Mouse (Mus musculus) thymus, postnatal 36 days (tissue): ENCODE measurements around the gene Moap1.

ENCODE experiments used
- DNase-seq, 2 experiments: peaks; one replicate each; pipeline ENCODE4 v3.0.0; 2022; ENCODE audit warnings: mixed read lengths in 2 of 2

Moap1 gene

DNA sequence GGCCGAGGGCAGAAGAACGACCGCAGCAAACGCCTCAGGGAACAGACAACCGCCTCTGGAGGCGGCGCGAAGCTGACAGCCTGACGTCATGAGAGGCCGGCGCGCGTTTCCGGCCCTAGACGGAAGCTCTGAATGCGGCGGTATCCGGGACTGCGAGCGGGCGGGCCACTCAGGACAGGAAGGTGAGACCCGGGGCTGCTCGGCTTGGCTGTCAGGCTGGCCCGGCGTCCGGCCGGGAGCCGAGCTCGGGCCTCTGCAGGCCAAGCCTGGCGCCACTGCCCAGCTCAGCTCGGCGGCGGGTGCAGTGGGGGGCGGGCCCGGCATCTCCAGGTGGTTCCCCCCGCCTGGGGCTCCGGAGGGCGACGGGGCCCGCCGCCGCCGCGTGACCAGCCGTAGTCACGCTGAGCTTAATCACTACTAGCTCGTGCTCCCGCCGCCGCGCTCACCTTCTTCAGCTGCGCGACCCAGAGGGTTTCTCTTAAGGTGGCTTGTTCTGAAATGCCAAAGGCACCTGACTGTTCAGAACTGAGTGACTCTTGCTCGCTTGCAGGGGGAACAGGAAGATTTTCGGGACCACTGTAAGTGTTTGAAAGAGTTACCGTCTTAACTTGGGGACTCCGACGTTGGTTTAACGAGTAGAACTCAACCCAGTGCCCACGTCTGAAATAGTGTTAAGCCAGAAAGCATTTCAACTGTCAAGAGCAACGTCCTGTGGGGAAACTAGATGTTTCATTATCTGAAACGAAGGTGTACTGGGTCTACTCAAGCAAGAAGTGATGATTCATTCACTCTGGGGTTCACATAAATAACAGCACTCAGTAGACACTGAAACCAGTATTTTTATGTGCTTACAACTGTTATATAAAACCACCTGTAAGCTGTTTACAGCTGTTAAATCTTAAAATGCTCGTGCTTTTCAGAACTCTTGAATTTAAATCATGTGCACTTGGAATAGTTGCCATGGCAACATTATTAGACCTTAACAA, at the start of gene Moap1, which contains the start of gene Tmem251:
Moap1 (minus strand) TSS at position 73 of the 986 bp plus-strand sequence.
Tmem251 (plus strand) TSS at position 174 of the 986 bp plus-strand sequence.
- DNase-seq, result peak; percentile 87 to 91

DNA sequence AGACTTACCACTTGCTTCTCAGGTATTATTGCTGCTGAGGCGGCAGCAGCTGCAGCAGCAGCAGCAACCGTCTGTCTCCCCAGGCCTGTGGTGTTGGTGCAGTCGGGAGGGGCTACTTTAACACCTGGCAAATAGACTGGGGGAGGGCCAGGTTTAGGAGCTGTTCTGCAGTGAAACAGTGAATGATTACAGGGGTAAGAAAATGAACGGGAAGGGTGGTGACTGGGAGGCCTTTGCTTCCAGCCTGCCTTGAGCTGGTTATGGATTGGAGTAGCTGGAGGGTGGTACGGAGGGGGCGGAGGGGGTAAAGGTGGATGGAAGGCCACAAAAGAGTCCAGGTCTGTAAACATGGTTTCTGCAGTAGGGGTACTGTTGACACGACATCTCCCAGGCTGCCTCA, 44.5 kb upstream of the Moap1 start:
- DNase-seq, result peak; percentile 62 to 85

DNA sequence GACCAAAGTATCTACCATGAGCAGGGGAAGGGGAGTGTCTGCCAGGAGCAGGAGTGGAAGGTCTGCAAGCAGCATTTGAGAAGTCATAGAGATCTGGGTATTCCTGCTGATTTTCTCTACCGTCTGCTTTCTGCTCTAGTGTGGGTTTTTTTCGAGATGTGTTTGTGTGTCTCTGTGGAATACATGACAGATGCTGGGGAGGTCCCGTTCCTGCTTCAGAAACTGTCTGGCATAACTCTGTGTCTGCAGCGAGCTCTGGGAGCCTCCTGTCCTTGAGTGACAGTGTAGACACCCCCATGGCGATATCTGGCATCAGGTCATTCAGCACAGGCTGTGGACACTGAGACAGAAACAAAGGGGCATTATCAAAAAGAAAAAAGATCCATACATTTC, 42.1 kb upstream of the Moap1 start:
- no peak for DNase-seq

DNA sequence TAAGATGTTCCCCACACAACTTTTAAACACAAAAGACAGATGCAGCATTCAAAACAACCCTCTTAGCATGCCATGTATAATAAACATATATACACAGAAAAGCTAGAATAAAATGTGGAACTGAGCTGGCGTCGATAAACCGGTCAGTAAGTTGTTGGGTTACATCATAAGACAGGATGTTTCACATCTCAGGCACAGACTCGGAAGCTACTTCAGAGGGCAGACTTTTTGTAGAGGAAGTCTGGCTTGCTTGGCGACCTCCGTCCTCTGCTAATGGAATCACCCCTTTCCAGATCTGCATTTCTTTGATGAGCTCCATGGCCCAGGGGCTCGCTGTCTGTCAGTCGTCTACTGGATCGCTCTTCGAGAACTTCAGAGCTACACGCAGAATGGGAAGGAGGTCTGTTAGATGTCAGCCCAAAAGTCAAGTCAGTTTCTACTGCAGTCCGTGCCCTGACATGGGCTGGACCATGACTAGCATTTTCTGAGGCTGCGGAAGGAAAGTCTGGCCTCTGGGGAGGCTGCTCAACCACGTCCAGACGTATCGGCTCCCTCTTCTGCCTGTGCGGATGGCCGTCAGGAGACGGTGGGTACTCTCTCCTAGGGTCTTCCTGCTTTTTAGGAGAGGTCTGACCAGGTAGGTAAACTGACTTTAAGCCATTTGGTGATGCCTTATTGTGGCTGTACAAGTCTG, 41.6 kb upstream of the Moap1 start:
- no peak for DNase-seq

DNA sequence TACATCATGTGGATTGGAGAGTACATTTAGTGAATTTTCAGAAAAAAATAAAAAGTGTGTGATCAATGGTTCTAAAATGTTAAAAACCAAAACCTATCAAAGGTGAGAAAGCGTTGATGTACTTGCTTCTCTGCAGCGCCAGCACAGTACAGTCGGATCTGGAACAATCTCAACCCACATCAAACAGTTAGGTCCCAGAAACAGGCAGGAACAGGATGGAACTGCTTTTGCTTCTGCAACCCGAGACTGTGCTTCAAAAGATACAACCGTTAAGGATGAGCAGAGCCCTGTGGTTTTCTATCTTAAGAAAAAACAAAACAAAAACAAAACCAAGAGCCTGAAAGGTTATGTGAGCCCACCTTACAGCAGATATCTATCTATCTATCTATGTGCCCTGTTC, 39.4 kb upstream of the Moap1 start:
- DNase-seq, result peak in 1 of 2 experiments; percentile 48

DNA sequence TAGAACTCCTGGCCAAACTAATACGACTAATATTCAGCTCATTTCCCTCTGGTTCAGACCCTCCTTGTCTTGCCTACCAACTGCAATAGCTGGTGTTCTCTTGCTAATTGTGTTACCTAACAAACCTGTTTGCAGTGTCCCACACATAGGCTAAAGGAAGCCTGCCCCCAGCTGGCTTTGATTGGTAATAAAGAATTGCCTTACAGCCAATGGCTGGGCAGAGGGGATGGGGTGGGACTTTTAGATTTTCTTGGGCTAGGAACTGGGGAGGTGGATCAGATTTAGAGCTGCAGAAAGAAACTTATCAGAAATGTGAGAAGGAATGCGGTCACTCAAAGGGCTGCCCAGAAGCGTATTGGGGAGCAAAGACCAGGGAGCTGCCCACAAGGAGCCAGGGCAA, 36.0 kb upstream of the Moap1 start:
- DNase-seq, result no peak

DNA sequence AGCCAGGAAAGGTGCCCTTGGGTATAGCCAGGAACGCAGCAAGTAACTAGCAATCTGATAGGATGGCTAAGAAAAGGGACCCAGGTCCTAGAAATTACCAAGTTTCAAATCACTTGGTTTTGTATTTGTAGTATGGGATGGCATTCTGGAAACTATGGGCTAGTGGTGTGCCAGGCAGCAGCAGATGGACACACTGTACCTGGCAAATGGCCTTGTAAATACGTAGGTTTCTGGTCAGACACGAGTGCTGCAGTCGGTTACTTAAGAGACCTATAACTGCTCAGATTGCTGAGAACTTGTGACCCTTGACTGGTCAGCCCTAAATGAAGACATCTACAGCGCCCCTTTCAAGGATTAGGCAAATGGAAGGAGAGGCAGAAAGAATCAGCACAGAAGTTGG, 34.7 kb upstream of the Moap1 start:
- no peak for DNase-seq

DNA sequence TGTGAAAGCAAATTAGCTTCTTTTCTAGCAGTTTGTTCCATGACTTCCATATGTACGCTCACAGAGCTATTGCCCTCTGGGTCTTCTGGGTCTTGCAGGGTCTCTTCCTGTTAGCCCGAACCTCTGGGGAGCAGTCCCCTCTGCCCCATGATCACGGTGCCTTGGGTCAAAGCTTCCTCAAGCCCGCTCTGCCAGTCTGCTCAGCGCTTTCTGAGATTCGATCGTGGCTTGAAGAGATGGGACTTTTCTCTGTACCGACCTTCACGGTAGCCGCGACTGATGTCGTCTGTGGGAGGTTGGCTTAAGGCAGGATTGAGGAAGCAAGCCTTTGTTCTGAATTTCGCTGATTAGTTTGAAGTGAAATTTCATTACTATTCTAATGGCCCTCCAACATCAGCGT, 32.6 kb upstream of the Moap1 start:
- no peak for DNase-seq

DNA sequence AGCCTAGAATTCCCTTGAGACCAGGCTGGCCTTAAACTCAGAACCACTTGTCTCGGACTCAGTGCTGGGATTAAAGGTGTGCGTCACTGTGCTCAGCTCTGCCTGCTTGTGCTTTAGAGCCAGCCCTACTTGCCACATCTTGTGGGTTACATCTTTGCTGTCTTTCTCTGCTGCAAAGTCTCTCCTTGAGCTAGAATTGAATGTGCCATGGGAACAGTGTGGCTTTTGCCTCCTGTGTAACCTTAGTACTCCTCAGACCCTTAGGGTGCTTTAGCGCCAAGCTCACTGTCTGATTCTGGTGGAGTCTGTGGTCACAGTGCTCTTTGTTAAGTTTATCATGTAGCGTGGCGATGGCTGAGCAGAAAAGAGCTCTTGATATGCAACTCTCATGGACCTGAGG, 29.2 kb upstream of the Moap1 start:
- no peak for DNase-seq

DNA sequence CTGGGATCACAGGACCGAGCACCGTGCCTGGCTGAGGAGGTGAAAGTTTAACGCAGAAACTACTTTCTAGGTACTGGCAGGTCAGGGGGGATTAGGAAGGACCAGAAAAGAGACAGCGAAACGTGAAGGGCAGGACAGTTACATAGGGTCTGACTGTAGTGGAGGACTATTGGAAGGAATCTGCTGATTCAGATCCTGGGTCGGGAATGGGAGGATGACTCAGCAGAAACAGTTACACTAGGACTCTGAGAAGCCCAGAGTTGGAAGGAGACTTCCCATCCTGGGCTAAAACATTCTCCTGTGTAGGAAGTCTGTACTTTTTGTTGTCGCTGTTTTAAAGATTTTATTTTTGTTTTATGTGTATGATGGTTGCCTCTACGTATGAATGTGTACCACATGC, 28.1 kb upstream of the Moap1 start:
- no peak for DNase-seq

DNA sequence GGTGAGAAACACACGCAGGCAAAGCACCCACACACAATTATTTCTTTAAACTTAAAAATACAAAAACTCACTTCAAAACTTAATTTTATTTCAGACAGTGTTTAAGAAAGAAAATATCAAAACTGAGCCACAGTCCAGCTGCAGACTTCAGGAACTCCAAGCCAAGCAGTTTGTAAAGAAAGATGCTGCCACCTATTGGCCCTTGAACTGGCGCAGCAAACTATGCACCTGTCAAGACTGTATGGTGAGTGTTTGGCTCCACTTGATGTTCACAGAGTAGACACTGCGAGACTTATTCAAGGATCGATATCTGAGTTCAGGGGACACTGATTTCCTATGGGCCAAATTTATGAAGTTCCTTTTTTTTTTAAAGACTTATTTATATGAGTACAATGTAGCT, 25.5 kb upstream of the Moap1 start:
- DNase-seq, result peak; percentile 50 to 56

DNA sequence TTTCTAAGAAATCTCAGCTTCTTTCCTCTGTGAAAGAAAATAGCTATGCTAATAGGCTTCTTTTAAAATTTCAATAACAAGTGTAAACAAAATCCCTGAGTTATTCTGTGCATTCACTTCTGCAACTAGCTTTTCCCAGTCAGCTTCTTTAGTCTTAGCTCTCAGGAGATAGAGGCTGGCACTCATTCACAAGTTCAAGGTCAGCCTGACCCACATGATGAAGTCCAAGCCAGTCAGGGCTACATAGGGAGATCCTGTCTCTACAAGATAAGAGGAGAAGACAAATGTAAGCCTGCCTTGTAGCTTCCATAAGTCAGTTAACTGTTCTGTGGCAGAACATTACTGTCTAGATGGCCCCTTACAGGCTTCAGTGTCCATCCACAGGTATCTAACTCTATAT, 20.2 kb upstream of the Moap1 start:
- no peak for DNase-seq

DNA sequence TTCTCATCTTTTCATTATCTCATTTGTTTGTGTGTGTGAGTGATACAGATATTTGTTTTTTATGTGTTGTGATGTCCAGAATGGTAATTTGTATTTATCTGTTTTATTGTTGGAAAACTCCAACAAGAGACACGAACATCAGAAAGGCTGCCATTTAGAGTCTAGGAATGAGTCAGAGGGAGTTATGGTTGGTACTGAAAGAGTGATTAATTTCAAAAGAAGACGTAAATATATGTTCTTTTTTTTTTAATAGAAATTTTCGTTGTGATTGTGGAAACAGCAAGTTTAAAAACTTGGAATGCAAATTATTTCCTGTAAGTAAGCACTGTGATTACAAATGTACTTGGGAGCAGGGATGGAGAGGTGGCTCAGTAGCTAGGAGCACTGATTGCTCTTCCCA, 18.2 kb upstream of the Moap1 start:
- no peak for DNase-seq

DNA sequence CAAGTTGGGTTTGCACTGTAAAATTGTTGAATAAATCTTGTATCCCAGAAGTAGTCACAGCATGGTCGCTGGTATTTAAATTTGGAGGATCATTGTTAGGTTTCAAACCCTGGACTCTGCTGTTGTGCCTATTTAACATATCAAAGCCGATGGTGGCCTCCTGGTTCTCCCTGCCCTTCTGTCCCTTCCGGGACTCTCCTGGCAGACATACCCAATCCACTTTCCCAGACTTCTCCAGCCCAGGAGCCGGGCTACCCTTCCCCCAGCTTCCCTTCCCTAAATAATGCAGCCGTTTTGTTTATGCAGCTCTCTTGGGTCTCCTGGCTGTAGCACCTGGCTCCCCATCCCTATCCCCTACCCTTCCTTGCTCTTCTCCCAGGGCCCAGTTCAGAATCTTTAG, 15.5 kb upstream of the Moap1 start:
- no peak for DNase-seq

DNA sequence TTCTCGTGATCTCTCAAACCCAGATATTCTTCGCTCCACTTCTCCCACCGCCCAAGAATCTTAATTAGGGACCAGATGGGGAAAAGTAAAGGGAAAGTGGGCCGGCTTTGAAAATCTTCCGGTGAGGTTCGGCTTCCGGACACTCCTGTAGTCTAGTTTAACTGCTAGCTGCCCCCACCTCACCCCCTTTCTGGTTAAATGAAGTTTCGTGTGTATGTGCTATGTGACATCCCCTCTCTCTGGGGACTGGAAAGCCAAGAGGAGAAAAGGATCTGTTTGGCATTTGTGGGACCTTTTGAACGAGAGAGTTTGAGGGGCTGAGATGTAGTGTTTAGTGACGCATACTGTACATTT, 14.9 kb upstream of the Moap1 start, which contains the start of gene Gm20604:
Gm20604 (minus strand) TSS at position 270 of the 354 bp plus-strand sequence.
- DNase-seq, result no peak

DNA sequence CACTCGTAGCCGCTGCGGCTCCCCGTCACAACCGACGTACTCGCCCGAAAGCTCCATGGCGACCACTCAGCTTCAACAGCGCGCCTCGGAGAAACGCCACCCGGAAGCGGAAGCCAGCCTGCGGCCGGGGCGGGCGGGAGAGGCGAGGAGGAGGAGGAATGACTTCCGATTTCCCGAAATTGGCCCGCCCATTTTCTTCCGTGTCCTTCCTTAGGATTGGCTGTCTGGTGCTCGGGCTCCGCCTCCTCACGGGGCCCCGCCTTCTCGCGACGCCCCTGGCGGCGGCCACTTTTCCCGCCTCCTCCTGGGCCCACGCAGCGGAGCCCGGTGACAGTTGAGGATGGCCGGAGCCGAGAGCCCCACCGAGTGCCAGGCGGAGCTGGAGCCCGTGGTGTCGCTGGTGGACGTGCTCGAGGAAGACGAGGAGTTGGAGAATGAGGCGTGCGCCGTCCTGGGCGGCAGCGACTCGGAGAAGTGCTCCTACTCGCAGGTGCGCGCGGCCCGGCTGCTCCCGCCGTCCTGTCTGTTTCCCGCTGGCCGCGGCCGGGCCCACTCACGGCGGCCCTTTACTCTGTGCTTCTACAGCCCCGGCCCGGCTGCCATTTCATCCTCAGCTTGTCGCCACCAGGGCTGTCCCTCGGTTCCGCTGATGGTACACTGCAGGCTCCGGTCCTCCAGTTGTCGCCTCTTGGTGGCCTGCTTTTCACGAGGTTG, 14.4 kb upstream of the Moap1 start, which contains the start of the genes Gm28051, Gon7 and Ubr7:
Gm28051 (minus strand) TSS at position 77 of the 714 bp plus-strand sequence.
Gon7 (minus strand) TSS at position 115 of the 714 bp plus-strand sequence.
Ubr7 (plus strand) TSS at position 279 of the 714 bp plus-strand sequence.
- peak; percentile 94 to 96 for DNase-seq

DNA sequence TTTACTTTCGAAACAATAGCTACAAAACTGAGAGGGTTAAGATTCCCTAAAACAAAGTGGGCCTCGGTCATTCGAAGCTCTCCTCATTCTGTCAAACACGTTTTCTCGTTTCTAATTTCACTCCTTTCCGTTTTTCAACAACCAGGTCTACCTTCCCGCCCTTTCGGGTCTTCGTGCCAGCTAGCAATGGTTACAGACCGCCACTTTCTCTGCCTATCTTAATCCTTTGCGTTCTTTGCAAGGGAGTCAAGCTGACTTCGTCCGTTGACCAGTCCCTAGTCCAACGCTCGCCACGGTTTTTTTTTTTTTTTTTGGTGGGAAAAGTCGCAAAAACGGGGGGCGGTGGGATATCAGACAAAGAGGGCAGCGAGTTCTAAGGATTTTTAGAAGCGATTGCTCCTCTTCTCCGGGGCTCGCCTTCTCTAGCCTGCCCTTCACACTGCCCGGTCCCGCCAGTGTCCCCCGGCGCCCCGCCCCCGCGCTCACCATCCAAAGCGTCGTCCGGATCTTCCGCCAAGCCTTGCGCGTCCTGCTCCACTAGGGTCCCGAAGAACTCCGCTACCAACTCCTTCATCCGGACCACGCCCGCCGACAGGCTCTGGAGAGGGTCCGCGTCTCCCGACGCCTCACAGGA, 13.7 kb upstream of the Moap1 start:
- DNase-seq, result no peak

DNA sequence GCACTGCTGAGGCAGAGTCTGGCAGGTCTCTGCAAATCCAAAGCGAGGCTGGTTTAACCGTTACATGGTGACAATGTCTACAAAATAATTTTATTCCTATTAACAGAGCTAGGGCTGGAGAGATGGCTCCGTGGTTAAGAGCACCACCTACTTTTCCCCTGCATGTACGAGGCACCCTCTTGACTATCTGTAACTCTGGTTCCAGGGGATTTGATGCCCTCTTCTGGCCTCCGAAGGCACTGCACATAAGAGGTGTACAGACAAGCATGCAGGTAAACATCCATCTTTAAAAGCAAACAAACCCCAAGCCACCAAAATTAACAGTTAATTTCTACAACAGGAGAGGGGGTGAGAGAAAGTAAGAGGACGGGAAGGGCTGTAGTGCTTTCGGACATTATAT, 12.8 kb upstream of the Moap1 start:
- DNase-seq, result peak; percentile 49 to 56

DNA sequence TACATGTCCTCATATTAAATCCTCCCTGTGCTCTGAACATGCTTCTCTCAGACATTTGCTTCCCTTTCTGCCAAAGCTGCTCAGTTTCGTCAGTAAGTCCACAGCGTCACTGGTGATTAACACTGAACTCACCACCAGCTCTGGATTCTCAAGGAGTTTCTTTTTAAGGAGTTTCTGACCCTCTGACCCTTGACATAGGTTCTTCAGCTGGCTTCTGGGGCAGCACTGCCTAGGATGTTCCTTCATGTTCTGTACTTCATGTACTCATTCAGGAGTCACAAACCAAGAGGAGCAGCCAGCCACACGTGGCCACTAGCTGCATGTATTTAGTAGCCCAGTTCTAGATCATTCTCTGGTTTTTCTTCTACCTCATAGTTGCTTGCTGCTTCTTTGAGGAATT, 4.8 kb upstream of the Moap1 start:
- DNase-seq, result no peak

DNA sequence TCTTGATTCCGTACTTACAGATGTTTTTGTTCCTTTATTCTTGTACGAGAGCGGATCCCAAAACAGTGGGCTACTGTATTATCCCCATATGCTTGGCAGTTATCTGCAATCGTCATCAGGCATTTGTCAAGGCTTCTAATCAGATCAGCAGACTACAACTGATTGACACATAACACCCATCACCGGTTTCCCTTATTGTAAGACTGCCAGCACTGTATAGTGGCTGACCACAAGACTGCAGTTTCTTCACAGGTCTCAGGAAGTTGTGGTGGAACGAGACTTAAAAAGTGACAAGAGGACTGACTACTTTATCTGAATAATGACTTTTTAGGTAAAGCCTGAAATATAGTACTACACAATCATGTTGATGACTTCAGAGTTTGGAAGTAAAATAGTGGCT, 1.4 kb upstream of the Moap1 start:
- DNase-seq, result no peak

DNA sequence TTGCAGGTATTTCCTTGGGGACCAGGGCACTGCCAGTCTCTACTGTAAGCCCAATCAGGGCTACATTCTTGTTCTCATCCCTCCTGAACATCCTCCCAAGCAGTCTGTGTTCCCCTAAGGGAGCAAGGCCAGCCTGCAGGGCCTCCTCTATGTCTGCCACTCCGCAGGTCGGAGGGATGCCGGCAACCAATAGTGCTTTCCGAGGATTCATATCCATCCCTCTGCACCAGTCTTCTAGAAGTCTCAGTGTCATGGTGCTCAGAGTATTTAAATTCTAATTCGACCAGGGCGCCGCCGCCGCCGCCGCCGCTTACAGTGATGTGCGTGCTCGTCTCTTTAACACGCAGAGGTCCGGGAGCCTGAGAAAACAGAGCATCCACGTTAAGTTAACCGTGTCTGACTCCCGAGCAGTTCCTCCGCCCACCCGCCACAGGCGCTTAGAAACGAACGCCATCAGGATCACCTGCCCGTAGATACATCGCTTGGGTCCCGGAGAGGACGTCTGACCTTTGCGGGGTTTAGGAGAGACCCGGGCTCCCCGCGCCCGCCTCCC, 349 bp downstream of the Moap1 start:
- DNase-seq, result no peak

DNA sequence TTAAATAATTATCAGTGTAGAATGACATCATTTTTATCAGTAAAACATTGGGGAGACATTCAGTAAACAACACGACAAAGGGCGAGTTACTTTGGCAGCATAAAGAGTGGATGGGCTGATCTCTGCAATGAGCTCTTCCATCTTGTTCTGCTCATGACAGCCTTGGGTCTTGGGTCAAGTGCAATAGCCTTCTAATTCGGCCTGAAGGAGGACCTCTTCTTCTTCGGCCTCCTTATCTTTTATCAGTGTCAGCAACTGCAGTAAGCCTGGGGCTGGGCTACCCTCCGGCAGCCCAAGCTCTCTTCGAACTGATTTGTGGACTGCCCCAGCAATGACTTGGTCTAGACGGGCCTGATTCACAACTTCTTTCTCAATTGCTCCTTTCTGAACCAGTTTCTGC, 1.4 kb downstream of the Moap1 start:
- no peak for DNase-seq
